Mouse (Mus musculus) cerebellum, postnatal 25 days (tissue): ENCODE data around the gene BC024978.
A peak's percentile ranks its signal among the peaks of the same experiment; 100 is the strongest.

Experiments used
- DNase-seq, 2 experiments: peaks; one replicate each; pipeline ENCODE4 v3.0.0; 2021; ENCODE audit warnings: mixed read lengths in 2 of 2

BC024978 gene

DNA sequence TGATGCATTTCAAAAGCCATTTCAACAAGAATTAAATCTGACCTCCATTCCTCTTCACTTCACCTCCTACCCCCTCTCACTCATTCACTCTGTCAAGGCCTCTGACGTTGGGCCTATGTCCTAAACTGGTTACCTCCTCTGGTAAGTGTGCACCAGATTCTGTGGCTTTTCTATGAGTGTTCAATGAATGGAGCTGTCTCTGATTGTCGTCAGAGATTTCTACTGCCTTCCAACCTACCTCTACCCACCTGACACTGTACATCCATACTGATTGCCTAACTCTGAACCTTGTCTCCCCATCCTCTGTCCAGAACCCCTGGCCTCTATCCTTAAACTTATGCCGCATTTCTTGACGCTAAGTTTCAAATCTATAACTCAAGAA lies 17.6 kb upstream of the BC024978 start:
- no peak for DNase-seq

DNA sequence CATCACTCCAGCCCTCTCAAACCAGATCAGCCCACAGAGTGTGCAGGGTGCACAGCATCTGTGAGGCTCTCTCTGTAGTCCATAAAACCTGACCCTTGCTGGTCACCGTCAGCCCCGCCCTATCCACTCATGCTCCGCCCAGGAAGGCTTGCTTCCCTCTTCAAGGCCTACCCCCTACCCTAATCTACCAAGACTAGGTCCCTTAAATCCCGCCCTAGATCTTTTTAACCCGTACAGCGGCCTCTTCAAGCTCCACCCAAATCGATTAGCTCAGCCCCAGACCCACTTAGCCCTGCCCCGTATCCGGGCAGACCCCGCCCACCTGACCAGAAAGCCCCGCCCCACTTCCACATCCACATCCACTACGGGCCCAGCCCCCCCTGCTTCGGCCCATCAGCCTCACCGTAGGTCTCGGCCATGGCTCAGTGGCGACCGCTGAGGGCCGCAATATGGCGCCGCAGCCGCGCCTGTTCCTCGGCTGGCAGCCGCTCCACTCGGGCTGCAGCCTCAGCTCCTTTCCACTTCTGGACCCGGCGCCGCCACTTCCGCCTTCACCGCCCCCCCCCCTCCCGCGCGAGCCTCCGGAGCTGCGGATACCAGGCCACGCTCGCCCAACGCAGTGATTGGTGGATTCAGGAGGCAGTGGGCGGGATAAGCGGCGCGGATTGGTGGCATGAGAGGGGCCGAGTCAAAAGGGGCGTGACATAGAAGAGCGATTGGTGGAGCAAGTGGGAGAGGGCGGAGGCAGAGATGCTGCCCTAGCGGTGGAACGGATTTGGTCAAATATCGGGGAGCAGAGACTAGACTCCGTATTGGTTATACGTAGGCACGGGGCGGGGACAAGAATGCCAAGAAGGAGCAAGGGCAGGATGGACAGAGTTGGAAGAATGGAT lies 17.0 kb upstream of the BC024978 start, which contains the start of gene Rab4b:
Gene Rab4b, minus strand, starts transcription at position 573 of the 893 bp plus-strand sequence.
- peak; percentile 99 for DNase-seq

DNA sequence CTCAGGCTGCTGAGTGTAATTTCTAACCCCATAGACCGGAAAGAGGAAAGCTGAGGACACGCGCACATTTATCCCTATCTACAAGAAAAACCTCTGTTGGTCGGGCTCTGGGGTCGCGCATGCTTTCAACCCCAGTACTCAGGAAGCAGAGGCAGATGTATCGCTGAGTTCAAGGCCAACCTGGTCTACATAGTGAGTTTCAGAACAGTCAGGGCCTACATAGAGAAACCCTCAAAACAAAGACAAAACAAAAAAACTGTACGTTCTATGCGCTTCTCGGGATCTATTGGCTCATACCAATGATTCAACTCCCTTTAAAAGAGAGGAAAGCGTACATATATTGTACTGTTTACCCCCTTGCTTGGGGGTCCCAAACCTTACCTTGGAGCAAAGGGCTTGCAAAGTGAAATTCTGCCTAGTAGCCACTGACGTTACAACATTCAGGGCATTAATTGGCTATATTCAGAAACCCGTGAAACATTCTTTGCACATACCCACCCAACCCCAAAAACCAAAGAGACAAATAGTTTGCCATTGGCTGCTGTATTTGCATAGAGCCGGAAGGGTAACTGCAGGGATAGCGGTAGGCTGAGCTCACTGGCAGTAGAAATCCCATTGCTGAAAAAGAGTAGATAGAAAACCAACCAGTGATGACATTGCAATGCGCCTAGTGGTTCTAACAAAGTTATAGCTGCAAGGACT lies 16.2 kb upstream of the BC024978 start:
- DNase-seq, result no peak

DNA sequence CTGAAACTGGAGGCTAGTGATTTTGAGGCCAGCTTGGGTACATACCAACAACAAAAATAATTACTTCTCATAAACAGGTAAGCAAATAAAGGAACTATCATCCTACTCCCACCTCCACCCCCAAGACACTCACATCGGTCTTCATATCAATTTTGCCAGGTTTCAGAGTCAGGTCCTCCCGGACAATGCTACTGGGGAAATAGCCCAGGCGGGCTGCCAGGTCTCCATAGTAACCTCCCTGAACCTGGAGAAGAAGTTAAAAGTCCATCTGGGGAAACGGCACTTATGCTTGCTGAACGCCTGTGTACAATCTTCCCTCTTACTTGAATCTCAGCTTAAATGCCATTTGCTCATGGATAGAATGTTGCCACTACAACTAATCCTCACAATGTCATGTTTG lies 15.5 kb upstream of the BC024978 start:
- peak in 1 of 2 experiments; percentile 54 for DNase-seq

DNA sequence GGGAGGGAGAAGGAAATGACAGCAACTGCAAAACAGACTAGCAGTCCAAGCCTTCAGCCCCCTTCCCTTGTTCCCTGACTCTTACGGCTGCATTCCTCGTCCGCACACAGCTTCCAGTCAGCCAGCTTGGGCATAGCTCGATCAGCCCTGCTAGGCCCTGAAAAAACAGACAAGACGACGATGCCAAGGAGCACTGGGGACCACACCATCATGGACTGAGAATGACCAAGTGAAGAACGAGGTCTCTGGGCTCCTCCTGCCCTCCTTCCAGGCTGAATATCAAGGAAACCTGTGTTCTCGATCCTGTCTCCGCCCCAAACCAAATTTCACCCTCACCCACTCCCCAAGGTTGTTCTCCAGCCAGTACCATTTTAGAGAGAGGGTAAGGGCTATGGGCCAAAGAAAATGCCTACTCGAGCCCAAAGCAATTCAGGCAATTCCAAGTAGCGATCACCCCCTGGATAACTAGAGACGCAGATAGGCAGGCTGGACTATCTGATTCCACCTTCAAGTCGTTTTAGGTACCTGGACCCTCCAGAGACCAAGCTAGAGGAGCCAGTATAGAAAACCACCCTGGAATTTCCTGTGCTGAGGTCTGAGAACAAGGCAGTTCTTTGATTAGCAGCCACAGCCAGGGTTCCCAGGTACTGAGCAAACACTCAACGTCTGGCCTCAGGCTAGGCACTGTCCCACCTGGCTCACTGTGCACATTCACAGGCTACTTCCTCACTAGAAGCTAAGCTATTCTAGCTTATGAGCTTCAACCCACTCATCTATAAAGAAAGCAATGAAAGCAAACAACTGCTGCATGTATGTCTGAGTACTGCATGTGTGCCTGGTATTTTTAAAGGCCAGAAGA lies 14.5 kb upstream of the BC024978 start, which contains the start of the genes Gm21983 and Mia:
Gene Gm21983, minus strand, starts transcription at position 250 of the 859 bp plus-strand sequence.
Gene Mia, minus strand, starts transcription at position 321 of the 859 bp plus-strand sequence.
- DNase-seq, result no peak

DNA sequence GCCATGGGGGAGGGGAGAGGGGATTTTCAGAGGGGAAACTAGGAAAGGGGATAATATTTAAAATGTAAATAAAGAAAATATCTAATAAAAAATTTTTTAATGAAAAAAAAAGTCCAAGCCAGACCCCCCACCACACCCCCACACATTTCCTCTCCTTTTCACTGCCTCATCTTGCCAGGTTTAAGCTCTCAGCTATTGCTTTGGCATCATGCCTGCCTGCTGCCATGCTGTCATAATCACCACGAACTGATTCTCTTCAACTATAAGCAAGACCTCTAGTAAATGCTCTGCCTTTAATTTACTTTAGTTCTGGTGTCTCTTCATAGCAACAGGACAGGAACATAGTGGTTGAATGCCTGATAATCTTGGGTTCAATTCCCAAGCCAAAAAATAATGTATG lies 13.1 kb upstream of the BC024978 start:
- no peak for DNase-seq

DNA sequence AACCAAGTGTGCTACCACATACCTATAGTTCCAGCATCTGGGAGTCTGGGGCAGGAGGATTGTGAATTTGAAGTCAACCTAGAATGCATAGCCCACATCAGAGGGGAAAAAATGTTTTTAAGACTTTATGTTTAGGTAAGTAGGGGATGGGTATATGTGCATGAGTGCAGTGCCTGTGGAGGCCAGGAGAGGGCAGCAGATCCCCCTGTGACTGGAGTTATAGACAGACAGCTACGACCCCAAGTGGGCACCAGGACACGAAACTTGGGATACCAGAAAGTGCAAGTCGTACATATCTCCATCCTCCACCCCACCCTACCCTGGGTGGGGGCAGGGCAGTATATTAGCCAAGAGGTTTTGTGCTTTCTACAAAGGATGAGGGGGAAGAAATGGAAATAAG lies 10.6 kb upstream of the BC024978 start:
- DNase-seq, result peak in 1 of 2 experiments; percentile 52

DNA sequence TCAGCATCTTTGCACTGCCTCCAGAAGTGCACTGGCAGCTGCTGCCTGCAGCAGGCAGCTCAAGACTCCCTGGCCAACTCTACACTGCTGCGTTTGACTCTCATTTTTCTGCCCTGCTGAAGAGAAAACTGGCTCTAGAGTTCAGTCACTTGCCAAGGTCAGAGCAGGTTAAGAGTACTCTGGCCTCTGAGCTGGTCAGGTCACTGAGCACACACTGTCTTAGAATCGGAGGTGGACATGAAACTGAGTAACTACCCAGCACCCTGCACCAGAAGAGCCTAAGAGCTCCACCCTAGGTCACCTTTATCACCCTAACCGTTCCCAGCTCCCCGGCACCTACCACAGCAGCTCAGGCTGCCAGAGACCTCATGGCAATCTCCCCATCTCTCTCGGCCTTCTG lies 9.6 kb upstream of the BC024978 start:
- DNase-seq, result no peak

DNA sequence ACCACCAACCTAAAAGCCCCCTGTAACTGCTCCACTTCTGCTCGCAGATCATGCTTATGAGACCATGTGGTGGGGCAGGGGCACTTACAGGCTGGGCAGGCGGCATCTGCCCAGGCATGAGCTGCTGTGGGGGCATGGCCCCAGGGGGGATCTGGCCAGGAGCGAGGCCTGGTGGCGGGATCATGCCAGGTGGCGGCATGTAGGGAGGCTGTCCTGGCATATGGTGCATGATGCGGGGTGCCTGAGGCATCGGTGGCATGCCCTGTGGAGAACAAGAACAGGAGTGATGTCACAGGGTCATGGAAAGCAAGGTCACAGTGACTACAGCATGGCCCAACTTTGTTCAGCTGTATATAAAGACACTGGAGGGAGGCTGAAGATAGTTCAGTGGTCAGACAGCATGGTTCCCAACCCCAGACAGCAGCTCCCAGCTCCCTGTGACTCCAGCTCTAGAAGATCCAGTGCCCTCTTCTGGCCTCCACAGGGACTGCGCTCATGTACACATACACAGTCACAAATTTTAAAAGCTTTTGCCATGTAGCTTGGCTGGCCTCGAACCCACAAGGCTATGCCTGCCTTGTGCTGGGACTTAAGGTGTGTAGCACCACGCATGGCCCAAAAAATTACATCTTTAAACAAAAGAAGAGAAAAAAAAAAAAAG lies 6.2 kb upstream of the BC024978 start:
- DNase-seq, result peak in 1 of 2 experiments; percentile 28

DNA sequence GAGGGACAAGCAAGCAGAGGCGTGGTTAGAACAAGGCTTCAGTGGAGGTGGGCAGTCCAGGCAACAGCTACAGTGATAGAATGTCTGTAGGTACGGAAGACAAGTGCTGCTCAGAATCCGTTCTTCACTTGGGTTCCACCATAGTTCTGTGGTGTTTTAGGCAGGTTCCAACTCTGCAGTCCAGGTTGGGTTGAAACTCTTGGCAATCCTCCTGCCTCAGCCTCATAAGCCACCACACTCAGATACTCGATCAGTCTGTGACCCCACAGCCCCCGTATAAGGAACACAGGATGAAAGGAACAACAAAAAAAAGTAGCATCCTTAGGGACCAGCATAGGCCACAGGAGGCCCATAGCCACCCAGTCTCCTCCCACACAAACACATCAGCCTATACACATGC lies 3.1 kb upstream of the BC024978 start:
- DNase-seq, result no peak

DNA sequence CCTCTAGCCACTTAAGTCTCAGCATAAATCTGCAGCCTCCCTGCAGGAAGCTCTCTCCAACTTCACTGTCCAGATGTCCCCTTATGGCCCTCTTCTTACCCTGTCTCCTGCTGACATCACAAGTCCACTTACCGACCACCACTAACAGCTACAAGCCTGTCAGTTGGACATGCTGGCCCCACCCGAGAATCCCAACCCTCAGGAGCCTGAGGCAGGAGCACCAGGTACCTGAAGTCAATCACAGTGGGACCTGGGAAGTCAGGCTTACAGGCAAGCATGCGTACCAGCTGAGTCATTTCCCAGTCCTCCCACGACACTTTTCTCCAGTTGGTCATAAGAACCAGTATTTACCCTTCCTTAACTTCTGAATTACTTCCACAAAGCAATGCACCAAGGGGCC lies 1.9 kb upstream of the BC024978 start:
- DNase-seq, result no peak

DNA sequence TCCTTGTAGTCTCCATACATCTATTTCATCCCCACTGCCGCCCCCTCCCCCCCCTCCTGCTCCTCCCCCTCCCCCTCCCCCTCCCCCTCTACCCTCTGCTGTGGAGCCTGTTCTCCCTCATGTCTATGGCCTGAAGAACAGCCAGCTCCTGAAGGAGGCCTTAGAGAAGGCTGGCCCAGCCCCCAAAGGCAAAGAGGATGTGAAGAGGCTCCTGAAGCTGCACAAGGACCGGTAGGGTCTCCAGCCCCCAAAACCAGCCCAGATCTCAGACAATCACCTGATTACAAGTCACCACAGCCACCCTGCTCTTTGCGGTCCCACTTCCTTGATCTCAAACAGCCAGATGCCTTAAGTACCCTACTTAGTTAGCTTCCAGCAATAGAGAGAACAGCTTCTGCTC lies 1.6 kb downstream of the BC024978 start:
- DNase-seq, result no peak

DNA sequence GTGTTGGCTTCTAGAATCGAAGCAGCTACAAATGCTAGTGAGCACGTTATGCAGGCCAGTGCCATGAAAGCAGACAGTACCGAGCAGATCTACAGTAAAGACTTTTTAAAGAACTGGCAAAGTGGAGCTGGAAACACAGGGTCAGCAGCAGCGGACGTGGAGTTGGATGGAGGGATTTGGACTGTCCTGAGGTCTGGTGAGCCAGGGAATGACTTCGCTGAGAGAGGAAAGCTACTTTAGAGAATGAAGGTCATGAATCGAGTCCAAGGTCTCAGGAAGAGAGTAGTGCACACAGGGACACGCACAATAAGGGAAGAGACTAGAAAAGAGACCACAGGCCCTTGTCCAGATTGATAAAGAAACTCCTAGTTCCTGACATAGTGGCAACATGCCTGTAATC lies 2.1 kb downstream of the BC024978 start:
- DNase-seq, result no peak

DNA sequence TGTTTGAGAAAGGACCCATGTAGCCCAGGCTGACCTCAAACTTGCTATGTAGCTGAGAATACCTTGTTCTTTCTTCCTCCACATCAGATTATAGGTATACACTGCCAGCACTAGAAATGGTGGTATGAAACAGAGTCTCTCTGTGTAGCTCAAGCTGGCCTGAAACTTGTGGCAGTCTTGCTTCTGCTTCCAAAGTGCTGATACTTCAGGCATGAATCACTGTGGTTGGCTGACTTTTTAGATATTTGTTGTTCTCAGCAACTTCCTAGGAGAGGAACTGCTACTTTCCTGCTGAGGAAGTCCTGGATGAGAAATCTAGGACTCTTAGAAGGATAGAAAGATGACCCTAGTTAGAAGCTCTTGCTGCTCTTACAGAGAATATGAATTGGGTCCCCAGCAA lies 2.8 kb downstream of the BC024978 start:
- no peak for DNase-seq

DNA sequence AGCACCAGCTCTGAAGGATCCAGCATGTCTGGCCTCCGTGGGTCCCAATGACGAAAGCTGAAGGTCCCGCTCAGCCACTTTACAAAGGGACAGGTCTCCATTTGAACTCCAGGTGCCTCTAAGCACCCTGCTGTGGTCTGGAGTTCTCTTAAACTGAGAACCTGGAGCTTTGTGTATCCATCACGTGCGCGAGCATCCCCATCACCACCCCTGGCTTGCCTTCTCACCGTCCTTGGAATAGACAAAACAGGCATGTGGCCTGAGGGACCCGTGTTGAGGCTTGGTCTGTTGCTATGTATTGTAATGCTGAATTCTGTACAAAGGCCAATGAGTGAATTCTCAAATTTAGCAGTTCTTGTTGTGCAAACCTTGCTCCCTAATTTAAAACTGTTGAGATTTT lies 3.2 kb downstream of the BC024978 start:
- DNase-seq, result no peak

DNA sequence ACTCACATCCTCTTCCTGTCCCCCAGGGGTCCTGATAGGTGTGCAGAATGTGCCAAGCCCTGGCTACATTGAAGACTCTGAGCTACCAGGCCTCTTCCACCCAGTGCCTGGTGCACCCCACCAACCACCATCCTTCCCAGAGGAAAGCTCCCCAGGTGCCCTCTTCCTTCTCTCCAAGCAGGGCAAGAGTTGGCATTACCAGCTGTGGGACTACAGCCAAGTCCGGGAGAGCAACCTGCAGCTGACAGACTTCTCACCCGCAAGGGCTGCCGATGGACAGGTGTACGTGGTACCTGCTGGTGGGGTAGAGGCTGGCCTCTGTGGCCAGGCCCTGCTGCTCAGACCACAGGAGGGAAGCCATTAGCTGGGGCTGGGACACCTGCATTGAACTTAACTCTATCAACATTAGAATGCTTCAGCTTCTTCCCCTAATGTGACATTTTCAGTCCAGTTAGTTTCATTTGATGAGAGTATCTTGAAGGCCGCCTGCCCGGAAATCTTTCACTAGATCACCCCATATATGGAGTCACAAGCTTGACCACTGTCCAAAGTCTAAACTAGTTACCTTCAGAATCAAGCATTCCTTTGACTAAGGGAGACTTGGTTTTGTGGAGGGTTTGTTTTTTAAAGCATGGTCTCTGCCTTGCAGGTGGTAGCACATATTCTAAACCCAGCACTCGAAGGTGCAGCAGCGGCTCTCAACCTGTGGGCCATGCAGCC lies 8.3 kb downstream of the BC024978 start:
- DNase-seq, result peak; percentile 64 to 73

DNA sequence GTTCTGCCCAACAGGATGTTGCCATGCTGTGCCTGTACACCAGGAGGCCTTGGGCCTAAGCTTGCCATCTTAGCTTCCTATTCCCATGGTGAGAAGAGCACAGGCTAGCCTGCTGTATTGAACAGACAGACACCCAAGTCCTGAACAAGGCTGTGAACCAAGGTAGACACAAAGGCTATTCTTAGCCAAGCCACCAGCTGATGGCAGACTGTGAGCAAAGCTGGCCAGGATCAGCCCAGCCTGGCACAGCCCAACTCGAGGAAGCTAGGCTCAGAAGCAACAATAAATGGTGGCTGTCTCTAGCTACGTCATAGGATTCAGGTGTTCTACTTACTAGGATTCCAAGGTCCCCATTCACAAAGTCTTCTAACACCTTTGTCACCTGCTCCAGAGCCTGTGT lies 17.0 kb downstream of the BC024978 start:
- peak; percentile 40 to 51 for DNase-seq

DNA sequence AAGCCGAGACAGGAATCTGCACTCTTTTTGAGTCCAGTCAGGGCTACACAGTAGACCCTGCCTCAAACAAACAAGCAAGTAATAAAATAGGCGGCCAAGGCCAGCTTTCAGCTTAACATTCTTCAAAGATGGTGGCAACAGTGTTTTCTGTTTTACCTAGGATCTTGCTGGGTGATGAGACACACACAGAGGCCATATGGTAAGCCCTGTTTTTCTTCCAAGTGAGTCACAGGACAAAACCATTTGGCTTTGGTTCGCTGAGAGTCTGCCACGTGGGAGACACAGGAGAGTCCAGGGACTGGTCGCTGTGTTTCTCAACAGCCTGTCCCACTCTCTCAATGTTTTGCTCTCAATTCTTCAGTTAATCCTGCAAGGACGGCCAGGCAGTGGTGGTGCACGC lies 23.0 kb downstream of the BC024978 start:
- peak; percentile 76 to 80 for DNase-seq

DNA sequence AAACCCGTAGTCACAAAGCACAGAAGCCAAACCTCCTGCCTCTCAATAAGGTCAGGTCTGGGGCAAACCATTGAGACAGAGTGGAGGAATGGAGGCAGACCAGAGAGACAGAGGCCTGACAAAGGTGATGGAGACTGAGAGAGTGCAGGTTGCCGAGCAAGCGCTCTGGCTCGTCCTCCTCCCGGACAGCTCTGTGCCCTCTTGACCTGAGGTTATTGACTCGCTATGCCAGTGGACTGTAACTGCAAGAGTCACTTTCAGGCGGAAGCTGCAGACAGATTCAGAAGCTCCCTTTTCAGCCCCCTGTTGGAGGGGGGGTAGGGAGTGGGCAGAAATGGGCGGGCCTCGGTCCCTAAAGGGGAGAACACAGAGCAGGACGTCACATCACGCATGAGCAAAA lies 24.4 kb downstream of the BC024978 start:
- no peak for DNase-seq

DNA sequence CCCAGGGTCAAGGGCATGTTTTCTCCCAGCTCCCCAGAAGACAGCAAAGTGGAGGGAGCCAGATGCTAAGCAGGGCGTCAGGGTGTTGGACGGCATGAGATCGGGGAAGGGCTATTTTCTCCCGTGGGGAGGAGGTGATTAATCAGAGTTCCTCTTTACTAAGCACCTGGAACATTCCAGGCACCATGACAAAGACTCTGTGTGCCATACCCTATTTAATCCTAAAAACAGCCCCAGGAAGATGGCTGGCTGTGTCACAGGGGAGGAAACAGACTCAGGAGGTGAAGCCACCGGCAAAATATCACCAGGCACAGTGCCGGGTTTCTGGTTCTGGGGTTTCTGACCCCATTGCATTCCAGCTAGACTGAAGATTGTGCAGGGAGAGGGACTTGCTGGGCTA lies 26.4 kb downstream of the BC024978 start:
- DNase-seq, result no peak

DNA sequence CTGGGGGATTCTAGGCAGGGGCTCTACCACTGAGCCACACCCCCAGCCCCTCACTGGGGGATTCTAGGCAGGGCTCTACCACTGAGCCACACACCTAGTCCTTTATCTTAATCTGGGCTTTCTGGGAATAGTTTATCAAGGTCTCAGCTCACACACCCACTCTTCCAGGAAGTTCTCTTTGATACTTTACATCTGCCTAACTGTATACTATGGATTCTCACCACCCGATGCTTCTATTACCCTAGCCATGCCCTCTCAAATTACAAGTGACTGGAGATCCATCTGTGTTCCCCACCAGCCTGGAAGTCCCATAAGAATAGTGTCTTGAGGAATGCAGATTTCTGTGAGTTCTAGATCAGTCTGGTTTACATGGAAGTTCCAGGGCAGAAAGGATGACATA lies 27.0 kb downstream of the BC024978 start:
- DNase-seq, result no peak
